Mouse (Mus musculus): Measurements from ENCODE around the gene Mapk8ip2. TPM values are rescaled to one million over a fixed set of nuclear protein-coding genes. Genes with fewer than 3 reads are reported as not detected.

Mapk8ip2 gene
- total RNA-seq, 2 experiments from 2014 or later, result 0.16 to 0.25 TPM

Other genes starting within 250 kb of the Mapk8ip2 start
- 10 to 100 TPM; 56.2 to 57.3 TPM for gene Ppp6r2, start 242.4 kb upstream of the Mapk8ip2 start, total RNA-seq (2021)
- gene Sbf1, start 138.6 kb upstream of the Mapk8ip2 start, total RNA-seq (2021), result 10 to 100 TPM; 51.2 to 51.5 TPM
- gene Adm2, start 131.2 kb upstream of the Mapk8ip2 start, total RNA-seq (2021), result not detected
- gene Miox, start 119.5 kb upstream of the Mapk8ip2 start, total RNA-seq (2021), result not detected
- gene Lmf2, start 98.3 kb upstream of the Mapk8ip2 start, total RNA-seq (2021), result 10 to 100 TPM; 16.9 to 18.3 TPM
- gene Ncaph2, start 98.2 kb upstream of the Mapk8ip2 start, total RNA-seq (2021), result 10 to 100 TPM; 39.0 to 40.8 TPM
- gene Sco2, start 80.1 kb upstream of the Mapk8ip2 start, total RNA-seq (2021), result 10 to 100 TPM; 15.2 to 15.3 TPM
- under 1 TPM; 0.25 to 0.64 TPM for gene Tymp, start 76.9 kb upstream of the Mapk8ip2 start, total RNA-seq (2021)
- 1 to 10 TPM in 1 of 2 experiments, under 1 TPM in 1; 0.44 to 1.0 TPM for gene Odf3b, start 74.6 kb upstream of the Mapk8ip2 start, total RNA-seq (2021)
- gene Klhdc7b, start 69.0 kb upstream of the Mapk8ip2 start, total RNA-seq (2021), result not detected
- gene Syce3, start 43.4 kb upstream of the Mapk8ip2 start, total RNA-seq (2021), result not detected
- 100 to 1,000 TPM; 230 to 289 TPM for gene Cpt1b, start 28.1 kb upstream of the Mapk8ip2 start, total RNA-seq (2021)
- under 1 TPM; 0.16 to 0.89 TPM for gene C730034F03Rik, start 24.3 kb upstream of the Mapk8ip2 start, total RNA-seq (2021)
- under 1 TPM in 1 of 2 experiments, not detected in 1; 0.71 TPM for gene Gm44502, start 24.2 kb upstream of the Mapk8ip2 start, total RNA-seq (2021)
- gene Chkb, start 24.0 kb upstream of the Mapk8ip2 start, total RNA-seq (2021), result 10 to 100 TPM; 19.6 to 28.5 TPM
- 1 to 10 TPM; 7.2 to 7.4 TPM for gene Arsa, start 23.5 kb downstream of the Mapk8ip2 start, total RNA-seq (2021)
- gene Shank3, start 45.7 kb downstream of the Mapk8ip2 start, total RNA-seq (2021), result 10 to 100 TPM; 15.2 to 25.8 TPM
- under 1 TPM; 0.14 to 0.16 TPM for gene Acr, start 114.4 kb downstream of the Mapk8ip2 start, total RNA-seq (2021)
- gene Rabl2, start 138.0 kb downstream of the Mapk8ip2 start, total RNA-seq (2021), result 1 to 10 TPM; 3.7 to 4.3 TPM

Measured in gastrocnemius, postnatal 14 days (tissue).